Mouse (Mus musculus): ENCODE results near the gene March9.

March9 gene

DNA sequence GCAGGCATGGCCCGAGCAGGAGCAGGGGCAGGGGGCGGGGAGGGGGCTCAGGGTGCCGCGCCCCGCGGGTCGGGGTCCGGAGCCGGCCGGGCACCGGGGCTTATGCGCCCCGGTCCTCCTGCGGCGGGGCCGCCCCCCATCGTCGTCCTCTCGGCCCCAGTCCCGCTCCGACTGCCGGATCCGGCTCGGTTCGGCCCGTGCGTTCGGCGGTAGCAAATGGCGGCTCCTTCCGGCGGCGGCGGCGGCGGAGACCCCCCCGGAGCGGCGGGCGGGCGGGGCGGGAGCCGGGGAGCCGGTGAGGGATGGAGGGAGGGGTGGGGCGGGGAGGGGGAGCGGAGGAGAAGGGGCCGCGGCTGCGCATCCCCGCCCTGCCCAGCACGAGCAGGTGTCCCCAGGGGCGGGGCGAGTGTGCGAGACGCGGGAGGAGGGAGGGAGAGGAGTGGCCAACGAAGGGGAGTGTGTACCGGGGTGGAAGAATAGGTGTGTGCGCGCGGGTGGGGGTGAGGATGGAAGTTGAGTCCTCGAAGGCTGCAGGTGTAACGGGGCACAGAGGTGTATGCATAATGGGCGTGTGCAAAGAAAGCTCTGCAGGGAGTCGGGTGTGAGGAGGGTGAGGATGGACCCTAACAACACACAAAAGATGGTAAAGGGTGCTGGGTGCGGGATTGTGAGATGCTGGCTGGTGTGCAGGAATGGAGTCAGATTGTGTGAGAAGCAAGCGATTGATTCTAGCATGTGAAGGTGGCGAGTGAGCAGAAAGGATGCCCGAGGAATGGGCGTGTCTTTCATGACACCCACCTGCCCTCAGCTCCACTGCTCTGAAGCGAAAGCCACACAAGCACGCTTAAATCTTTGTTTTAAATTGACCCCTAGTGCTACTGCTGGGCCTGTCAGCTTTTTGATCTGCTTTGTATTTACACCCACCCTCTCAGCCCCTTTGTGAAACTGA lies at the start of gene March9:
TSS of gene March9 (minus strand) at position 217 of the 949 bp plus-strand sequence.
- DNase-seq (ENCODE audit: extremely low read depth, low read depth, low spot score) = no peak

DNA sequence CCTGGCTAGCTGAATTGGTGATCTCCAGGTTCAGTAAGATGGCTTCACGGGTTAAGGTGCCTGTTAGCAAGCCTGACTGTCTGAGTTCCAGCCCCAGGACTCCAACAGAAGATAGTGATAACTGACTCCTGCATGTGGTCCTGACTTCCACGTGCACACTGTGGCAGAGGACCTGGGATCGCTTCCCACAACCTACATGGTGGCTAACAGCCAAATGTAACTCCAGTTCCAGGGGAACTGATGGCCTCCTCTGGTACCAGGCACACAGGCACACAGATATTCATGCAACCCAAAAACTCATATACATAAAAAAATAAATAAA lies 48.2 kb upstream of the March9 start:
- no peak for DNase-seq (ENCODE audit: extremely low read depth, low read depth, low spot score)

DNA sequence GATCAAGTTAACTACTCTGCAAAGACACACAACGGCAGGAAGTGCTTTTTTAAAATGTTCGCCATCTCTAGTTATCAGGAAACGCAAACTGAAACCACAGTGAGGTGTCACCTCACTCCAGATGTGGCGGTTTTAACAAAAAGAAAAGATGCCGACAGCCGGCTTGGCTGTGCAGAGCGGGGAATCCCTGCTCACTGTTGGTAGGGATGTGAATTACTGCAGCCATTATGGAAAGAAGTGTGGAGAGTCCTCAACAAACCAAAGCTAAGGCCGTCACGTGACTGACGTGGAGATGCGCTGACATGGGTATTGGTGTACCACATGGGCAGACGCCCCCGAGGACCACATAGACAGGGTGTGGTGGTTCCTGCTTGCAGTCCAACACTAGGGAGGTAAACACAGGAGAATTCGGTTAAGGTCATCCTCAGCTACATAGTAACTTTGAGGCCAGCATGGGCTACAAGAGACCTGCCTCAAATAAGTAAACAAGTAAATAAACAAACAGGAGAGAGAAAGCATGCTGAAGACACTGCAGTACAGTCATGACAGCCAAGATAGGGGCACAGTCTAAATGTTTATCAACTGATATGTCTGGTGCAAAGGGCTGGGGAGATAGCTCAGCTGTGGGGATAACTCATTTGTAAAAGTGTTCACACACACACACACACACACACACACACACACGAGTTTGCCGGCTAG lies 47.7 kb upstream of the March9 start:
- DNase-seq (ENCODE audit: extremely low read depth, low read depth, low spot score) = no peak

DNA sequence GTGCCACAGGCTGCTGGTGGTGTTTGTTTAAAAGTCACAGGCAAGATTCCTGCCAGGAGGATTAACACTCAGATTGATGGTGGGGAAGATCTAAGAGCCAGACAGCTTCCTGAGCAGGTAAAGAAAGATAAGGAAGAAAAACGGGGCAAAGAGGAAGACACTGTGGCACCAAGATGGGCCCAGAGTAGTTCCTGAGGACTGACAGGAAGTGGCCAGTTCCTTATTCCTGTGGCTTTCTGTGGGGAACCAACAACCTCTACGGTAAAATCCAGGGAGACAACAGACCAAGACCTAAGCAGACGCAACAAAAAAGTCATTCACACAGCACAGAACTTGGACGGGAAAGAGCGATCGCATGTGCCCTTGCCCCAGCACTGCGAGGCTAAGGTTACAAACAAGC lies 43.6 kb upstream of the March9 start:
- DNase-seq (ENCODE audit: extremely low read depth, low read depth, low spot score) = no peak

DNA sequence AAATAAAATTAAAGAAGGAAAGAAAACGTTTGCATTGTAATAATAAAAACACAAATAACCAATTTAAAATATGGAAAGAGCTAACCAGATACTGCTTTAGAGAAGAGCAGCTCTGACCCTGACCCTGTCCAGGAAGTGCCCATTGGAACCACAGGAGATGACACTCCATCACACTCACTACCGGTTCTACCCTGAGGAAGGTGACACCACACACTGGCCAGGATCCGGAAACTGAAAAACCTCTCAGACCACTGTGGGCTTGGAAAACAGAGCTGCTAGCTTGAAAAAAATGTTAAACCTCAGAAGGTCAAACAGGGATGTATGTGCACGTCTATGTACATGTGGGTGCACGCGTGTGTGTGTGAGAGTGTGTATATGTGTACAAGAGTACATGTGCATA lies 41.2 kb upstream of the March9 start:
- DNase-seq (ENCODE audit: extremely low read depth, low read depth, low spot score) = no peak

DNA sequence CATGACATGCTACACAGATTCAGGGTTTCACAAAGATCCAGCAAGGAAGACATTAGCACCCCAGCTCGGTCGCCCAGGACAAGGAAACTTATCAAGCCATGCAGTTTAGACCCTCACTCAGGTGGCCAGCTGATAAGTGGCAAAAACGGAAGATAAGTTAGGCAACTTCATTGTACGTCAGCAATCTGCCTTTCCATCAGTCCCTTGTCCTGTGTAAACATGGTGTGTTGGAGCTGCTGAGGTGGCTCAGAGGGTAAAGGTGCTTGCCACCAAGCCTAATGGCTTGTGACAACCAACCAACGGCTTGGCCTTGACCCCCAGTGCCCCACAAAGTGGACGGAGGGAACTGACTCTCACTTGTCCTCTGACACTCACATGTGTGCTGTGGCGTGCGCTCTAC lies 40.4 kb upstream of the March9 start:
- no peak for DNase-seq (ENCODE audit: extremely low read depth, low read depth, low spot score)

DNA sequence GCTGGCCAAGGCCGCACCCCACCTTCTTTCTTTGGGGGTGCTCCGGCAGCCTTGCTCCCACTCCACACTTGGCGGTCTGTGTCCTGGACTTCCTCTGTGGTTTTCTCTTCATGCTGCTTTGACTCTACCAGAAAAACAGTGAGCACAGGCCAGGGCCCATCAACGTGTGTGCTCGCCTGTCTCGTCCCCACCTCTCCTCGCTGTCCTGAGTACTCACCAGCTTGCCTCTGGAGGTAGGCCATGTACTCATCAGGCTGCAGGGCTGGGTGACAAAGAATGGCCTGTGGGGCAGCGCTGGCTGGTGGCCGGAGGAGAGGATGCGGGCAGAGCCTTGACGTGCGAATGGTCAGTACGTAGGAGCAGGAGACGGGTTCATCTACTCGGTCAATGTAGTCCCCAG lies 39.9 kb upstream of the March9 start:
- no peak for DNase-seq (ENCODE audit: extremely low read depth, low read depth, low spot score)

DNA sequence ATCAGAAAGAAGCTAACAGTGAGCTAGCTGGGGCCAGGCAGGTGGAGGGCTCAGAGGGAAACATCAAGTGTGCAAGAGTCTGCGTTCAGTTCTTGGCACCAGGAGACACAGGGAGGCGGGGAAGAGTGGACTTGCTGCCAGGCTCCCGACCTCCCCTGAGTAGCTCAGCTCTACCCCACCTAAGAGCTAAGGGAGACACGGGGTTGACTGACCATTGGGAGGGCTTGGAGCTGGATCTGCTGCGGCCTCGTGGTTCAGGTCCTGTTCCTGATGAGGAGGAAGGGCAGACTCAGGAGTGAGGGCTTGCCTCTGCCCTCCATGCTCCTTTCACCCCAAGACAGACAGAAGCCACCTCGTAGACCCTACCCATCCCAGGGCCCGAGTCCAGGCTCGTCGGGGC lies 39.2 kb upstream of the March9 start:
- DNase-seq (ENCODE audit: extremely low read depth, low read depth, low spot score) = no peak

DNA sequence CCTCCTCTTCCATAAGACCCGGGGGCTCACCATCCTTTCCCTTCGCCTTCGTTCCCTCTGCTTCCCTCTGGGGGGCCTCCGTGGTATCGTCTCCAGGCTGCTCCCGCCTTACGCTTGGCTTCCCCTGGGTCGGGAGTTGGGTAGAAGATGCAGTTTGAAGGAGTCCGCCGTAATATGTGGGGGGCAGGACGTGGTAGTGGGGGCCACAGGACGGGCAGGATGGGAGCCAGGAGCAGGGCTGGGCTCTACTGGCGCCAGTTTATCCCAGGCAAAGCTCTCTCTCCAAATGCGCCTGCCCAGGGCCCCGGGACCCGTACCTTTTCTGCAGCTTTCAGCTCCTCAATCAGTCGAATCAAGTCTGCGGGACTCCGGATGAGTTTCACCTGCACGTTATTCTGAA lies 38.5 kb upstream of the March9 start:
- DNase-seq (ENCODE audit: extremely low read depth, low read depth, low spot score) = no peak

DNA sequence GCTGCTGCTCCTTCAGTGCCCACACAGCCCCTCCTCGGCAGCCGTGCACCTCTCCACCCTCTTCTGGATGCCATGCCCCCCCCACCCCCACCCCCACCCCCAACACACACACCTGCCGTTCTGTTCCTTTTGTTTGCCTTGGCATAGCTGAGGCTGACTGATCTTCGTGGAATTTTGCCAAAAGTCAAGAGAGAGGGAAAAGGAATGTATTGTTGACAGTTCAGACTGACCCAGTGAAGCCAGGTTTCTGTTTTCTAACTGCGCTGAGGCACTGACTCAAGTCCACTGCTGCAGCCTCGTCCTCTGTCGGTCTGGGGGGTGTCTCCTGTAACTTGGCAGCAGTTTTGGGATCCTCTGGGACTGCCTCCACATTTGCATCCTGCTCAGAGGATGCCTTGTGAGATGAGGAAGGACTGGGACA lies 34.4 kb upstream of the March9 start:
- no peak for DNase-seq (ENCODE audit: extremely low read depth, low read depth, low spot score)

DNA sequence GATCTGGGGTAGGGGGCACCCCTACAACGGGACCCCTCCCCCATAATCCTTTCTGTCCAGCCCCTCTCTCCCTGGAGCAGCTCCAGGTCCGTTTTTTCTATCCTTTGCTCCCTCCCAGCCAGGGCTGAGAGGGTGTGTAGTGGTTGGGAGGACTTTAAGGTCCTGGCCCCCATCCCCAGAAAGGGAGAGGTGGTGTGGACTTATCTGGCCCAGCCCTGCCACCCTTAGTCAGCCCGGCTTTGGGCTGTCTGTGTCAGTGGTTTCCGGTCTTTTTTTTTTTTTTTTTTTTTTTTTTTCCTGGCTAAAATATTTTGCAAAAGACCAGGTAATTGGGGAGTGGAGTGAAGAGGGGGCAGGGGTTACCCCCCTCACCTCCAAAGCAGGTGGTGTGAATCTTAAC lies 32.8 kb upstream of the March9 start:
- DNase-seq (ENCODE audit: extremely low read depth, low read depth, low spot score) = no peak

DNA sequence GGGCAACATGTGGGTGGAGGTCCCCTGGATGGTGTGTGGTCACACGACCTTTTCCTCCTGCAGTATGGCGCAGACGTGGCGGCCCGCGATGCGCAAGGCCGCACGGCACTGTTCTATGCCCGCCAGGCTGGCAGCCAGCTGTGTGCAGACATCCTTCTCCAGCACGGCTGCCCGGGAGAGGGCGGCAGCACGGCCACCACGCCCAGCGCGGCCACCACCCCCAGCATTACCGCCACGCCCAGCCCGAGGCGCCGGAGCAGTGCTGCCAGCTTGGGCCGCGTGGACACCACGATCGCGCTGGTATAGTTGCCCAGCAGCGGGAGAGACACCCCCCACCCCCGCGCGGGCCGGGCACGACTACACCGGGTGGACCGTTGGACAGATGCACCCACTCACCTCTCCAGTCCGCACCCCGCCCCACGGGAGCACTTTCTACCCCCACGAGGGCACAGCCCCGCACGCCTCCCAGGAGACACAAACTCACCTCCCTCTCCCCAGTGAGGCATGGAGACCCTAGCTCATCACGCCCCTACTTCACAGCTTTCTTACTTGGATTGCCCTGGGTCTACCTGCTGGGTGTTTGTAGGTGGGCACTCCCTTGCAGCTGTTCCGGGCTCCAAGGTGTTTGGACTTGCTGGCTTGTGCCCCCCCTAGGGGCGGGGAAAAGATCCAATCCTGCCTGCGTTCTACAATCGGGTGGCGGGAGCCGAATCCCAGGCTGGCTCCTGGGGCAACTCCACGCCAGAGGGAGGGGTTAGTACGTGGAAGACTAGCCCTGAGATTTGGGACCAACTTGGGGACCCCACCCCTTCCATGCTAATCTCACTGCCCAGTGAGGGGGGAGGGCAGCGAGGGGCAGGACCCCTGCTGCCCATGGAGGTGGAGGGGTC lies 31.8 kb upstream of the March9 start:
- DNase-seq (ENCODE audit: extremely low read depth, low read depth, low spot score) = no peak

DNA sequence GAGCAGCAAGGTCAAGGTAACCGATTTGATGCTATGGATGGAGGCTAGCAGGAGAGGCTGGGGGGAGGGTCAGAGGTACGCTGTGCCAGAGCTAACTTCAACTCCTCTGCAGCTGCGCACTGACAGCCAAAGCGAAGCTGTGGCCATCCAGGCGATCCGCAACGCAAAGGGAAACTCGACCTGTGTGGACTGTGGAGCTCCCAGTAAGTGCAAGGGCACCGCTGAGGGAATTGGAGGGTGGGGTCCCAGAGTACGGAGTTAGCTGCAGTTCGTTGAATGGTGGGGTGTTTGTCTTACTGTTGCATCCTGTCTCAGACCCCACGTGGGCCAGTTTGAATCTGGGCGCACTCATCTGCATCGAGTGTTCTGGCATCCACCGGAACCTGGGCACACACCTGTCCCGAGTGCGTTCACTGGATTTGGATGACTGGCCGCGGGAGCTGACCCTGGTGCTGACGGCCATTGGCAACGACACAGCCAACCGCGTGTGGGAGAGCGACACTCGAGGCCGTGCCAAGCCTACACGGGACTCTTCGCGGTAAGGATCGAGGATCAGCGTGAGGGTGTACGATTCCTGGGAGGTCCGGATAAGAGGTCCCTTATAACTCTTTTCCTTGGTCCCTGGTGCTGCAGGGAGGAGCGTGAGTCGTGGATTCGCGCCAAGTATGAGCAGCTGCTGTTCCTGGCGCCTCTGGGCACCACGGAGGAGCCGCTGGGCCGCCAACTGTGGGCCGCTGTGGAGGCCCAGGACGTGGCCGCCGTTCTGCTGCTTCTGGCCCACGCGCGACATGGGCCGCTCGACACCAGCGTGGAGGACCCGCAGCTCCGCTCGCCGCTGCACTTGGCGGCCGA lies 30.8 kb upstream of the March9 start:
- no peak for DNase-seq (ENCODE audit: extremely low read depth, low read depth, low spot score)

DNA sequence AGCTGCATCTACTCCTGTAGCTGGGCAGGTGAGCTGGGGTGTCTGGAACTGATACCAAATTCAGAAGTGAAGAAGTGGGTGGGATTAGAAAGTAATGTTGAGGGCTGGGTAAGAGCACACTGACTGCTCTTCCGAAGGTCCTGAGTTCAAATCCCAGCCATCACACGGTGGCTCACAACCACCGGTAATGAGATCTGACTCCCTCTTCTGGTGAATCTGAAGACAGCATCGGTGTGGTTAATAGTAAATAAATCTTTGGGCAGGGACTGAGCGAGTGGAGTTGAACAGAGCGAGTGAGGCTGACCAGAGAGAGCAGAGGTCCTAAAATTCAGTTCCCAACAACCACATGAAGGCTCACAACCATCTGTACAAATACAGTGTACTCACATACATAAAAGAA lies 25.6 kb upstream of the March9 start:
- DNase-seq (ENCODE audit: extremely low read depth, low read depth, low spot score) = no peak

DNA sequence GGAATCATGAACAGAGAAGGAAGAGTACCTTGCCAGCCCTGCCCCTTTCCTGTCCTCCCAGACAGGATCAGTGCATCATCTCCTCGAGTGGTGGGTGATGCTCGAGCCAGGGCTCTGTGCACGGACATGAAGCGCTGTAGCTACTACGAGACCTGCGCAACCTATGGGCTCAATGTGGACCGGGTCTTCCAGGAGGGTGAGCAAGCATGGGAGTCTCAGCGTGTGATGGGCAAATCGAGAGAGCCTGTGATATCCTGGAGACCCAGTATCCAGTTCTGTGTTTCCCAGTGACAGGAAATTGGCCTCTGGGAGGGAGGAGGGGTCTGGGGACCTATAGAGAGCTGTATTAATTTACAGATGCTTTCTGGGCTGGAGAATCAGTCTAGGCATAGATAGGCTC lies 25.1 kb upstream of the March9 start:
- no peak for DNase-seq (ENCODE audit: extremely low read depth, low read depth, low spot score)

DNA sequence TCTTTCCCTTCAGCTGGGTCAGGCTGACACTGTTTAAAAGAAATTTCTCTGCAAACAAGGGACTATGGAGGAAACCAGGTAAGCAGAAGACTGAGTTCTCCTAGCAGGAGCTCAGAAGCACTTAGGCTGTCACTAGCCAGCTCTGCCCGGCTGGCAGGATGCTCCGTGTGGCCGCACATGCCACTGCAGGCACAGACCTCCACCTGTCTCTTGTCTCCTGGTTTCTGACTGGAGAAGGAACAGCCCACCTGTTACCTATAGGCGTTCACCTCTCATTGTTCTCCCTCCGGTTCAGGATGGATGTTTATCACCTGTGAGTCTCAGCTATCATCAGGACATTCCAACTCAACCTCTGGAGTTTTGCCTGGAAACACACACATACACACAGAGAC lies 23.9 kb upstream of the March9 start:
- no peak for DNase-seq (ENCODE audit: extremely low read depth, low read depth, low spot score)

DNA sequence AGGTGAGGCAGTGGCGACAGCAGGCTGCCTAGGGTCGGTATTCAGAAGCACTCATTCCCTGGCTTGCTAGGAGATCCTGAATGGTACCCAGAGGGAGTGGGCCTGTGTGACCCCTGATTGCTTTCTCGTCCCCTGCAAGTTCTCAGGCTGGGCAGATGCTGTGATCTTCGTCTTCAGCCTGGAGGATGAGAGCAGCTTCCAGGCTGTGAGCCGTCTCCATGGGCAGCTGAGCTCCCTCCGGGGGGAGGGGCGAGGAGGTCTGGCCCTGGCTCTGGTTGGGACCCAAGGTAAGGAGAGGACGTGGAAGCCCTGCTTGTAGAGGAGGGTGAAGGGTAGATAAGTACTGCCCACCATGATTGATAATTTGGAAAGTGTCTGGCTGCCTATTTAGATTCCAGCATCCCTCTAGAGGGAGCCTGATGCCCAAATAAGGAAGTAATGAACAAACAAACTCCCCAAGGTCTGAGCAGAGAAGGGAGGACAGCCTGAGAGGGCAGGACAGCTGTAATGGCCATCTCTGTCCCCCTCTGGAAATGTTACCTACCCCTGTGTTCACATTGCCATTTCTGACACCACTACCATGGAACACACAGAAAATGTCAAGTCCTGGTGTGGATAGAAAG lies 23.4 kb upstream of the March9 start:
- DNase-seq (ENCODE audit: extremely low read depth, low read depth, low spot score) = no peak

DNA sequence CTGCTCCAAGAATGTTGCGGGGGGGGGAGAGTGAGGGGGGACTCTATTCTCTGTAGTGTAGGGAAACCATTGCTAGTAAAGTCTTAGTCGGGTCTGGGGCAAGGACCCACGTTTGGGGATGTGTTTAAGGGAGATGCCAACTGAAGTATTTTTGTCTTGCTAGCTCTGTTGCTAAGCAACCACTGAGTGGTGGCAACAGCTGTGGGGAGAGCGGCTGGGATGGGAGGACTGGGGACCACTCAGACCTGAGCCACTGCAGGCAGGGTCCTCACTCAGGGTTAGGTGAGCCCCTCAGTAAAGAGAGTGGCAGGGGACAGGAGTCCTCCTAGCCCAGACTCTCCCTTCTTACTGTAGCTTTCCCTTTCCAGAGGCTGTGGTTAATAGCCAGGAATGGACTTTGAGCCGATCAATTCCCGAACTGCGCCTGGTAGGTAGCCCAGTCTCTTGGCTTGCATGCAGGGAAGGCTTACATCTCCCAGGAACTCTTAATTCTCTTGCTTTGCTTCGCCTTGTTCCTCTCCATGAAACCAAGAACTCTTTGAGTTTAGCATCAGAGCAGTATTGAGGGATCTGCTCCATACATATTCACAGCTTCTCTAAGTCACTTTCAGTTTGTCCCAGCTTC lies 22.1 kb upstream of the March9 start:
- DNase-seq (ENCODE audit: extremely low read depth, low read depth, low spot score) = no peak

DNA sequence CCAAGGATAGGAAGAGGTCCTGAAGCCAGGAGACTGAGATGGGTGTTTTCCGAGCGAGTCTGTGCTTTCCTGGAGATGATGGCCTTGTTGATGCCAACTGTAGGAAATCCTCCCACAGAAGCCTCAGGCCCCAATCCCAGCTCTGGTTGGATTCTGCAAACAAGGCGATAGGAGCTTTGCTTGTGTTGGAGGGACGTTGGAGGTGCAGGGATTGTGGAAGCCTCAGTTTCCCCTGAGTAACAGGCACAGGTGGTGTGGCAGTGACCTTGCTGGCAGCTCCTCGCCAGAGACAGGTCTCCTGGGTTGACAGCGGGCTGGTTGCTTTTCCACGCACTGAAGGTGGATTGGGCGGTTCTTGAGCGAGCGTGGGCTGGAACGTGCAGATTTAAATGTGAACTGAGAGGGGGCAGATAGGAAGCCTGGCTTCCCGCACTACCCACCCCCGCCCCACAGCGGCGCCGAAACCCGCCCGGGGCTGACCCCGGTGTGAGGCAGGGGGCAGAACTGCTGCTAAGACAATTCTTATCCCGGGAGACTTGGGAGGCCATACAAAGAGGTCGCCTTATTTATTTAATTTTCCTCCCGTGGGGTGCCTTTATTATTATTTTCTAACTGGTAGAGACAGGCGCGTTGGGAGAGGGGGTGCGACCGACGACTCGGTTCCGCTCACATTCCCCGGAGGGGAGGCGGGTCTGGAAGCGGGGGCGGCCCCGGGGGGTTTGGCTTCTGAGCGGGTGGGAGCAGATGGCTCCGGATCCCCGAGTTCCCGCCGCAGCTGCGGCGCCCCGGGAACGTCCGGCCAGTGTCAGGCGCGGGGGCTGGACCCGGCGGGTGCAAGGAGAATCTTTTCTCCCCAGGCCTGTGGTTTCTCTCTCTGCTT lies 21.2 kb upstream of the March9 start:
- DNase-seq (ENCODE audit: extremely low read depth, low read depth, low spot score) = no peak
